Mouse (Mus musculus) MEL (cell line): ENCODE measurements around the gene Bbs9. TPM values are rescaled to one million over a fixed set of nuclear protein-coding genes. Genes with fewer than 3 reads are reported as not detected.
A peak's percentile ranks its signal among the peaks of the same experiment; 100 is the strongest.

Experiments used
- DNase-seq: peaks from one replicate; pipeline ENCODE4 v3.0.0; 2011; ENCODE audit warnings: low read depth, low spot score
- H3K27ac ChIP-seq: 2 replicates; pipeline ENCODE4 v1.5.1; 2012; ENCODE audit warnings: low read depth, mild to moderate bottlenecking, control low read depth, low read length, moderate library complexity; ENCODE audit not compliant: control insufficient read depth
- H3K27me3 ChIP-seq, 2 experiments: fragments of 150-350 bp in 1 of 2; sonication (generic) in 1 of 2; 2 replicates each; pipeline ENCODE4 v1.6.1; 2012; ENCODE audit warnings: low read length in 2 of 2, mild to moderate bottlenecking in 2 of 2, improper control_type of control experiment in 1 of 2, moderate library complexity in 1 of 2; ENCODE audit not compliant: insufficient read depth in 2 of 2, control insufficient read depth in 1 of 2
- H3K36me3 ChIP-seq, 2 experiments: 2 replicates each; pipeline ENCODE4 v1.6.1; 2012 to 2014; ENCODE audit warnings: low read length in 2 of 2, improper control_type of control experiment in 1 of 2, inconsistent platforms in 1 of 2, mild to moderate bottlenecking in 1 of 2; ENCODE audit not compliant: insufficient read depth in 2 of 2, control insufficient read depth in 1 of 2
- H3K4me1 ChIP-seq, 2 experiments: fragments of 150-350 bp in 1 of 2; sonication (generic) in 1 of 2; 2 replicates each; pipeline ENCODE4 v1.6.1; 2012; ENCODE audit warnings: low read length in 2 of 2, improper control_type of control experiment in 1 of 2, mild to moderate bottlenecking in 1 of 2; ENCODE audit not compliant: insufficient read depth in 2 of 2, control insufficient read depth in 1 of 2
- H3K4me3 ChIP-seq, 2 experiments: fragments of 150-350 bp in 1 of 2; sonication (generic) in 1 of 2; 2 replicates each; pipeline ENCODE4 v1.5.1; 2012; ENCODE audit warnings: low read depth in 2 of 2, low read length in 2 of 2, mild to moderate bottlenecking in 2 of 2, moderate library complexity in 2 of 2, control low read depth in 1 of 2, improper control_type of control experiment in 1 of 2; ENCODE audit not compliant: control insufficient read depth in 1 of 2, insufficient read depth in 1 of 2
- H3K79me2 ChIP-seq: 2 replicates; pipeline ENCODE4 v1.6.1; 2012; ENCODE audit warnings: mild to moderate bottlenecking, low read length, moderate library complexity; ENCODE audit not compliant: control insufficient read depth, poor library complexity, insufficient read depth
- H3K9ac ChIP-seq: 2 replicates; pipeline ENCODE4 v1.6.1; 2012; ENCODE audit warnings: low read depth, mild to moderate bottlenecking, control low read depth, low read length, moderate library complexity; ENCODE audit not compliant: control insufficient read depth, poor library complexity, severe bottlenecking
- H3K9me3 ChIP-seq: fragments of 150-350 bp; sonication (generic); replicated peaks from 2 replicates; pipeline ENCODE4 v1.6.1; 2012; ENCODE audit warnings: mild to moderate bottlenecking, low read length, improper control_type of control experiment, moderate library complexity; ENCODE audit not compliant: insufficient read depth
- BHLHE40 ChIP-seq: IDR thresholded peaks from 2 replicates; pipeline ENCODE4 v1.6.1; 2012; ENCODE audit warnings: low read depth, mild to moderate bottlenecking, inconsistent platforms, low read length, improper control_type of control experiment, borderline replicate concordance
- CTCF ChIP-seq, 3 experiments: IDR thresholded peaks in 2 of 3; conservative IDR thresholded peaks in 1 of 3; 2 replicates each; pipeline ENCODE4 v1.5.1; 2011 to 2012; ENCODE audit warnings: low read length in 3 of 3, low read depth in 2 of 3, mild to moderate bottlenecking in 2 of 3, improper control_type of control experiment in 1 of 3, inconsistent platforms in 1 of 3, mixed read lengths in 1 of 3, moderate library complexity in 1 of 3; ENCODE audit not compliant: control insufficient read depth in 1 of 3, insufficient read depth in 1 of 3, poor library complexity in 1 of 3, severe bottlenecking in 1 of 3
- E2F4 ChIP-seq: IDR thresholded peaks from 2 replicates; pipeline ENCODE4 v1.6.1; 2011; ENCODE audit warnings: low read depth, low read length, improper control_type of control experiment, borderline replicate concordance
- ELF1 ChIP-seq: IDR thresholded peaks from 2 replicates; pipeline ENCODE4 v1.6.1; 2014; ENCODE audit warnings: low read depth, mild to moderate bottlenecking, inconsistent platforms, low read length, improper control_type of control experiment, moderate library complexity
- MAFK ChIP-seq: IDR thresholded peaks from 2 replicates; pipeline ENCODE4 v1.6.1; 2011; ENCODE audit warnings: low read depth, mild to moderate bottlenecking, low read length, improper control_type of control experiment, borderline replicate concordance
- MAX ChIP-seq: IDR thresholded peaks from 2 replicates; pipeline ENCODE4 v1.6.1; 2011; ENCODE audit warnings: low read length, improper control_type of control experiment
- MXI1 ChIP-seq: IDR thresholded peaks from 2 replicates; pipeline ENCODE4 v1.6.1; 2011; ENCODE audit warnings: mild to moderate bottlenecking, low read depth, low read length, improper control_type of control experiment
- MYB ChIP-seq: IDR thresholded peaks from 2 replicates; pipeline ENCODE4 v1.6.1; 2011; ENCODE audit warnings: mild to moderate bottlenecking, low read depth, low read length, improper control_type of control experiment
- NELFE ChIP-seq: IDR thresholded peaks from 2 replicates; pipeline ENCODE4 v1.6.1; 2011; ENCODE audit warnings: low read depth, low read length, improper control_type of control experiment
- NRF1 ChIP-seq: IDR thresholded peaks from 2 replicates; pipeline ENCODE4 v1.6.1; 2014; ENCODE audit warnings: low read depth, mild to moderate bottlenecking, inconsistent platforms, low read length, improper control_type of control experiment, moderate library complexity; ENCODE audit not compliant: poor library complexity, insufficient read depth, severe bottlenecking
- POLR2AphosphoS2 ChIP-seq: IDR thresholded peaks from 2 replicates; pipeline ENCODE4 v1.6.1; 2011; ENCODE audit warnings: low read length, improper control_type of control experiment
- POLR2AphosphoS5 ChIP-seq: IDR thresholded peaks from 2 replicates; pipeline ENCODE4 v1.6.1; 2012; ENCODE audit warnings: low read depth, borderline replicate concordance, mild to moderate bottlenecking, inconsistent platforms, low read length, moderate library complexity, mixed read lengths
- RCOR1 ChIP-seq: IDR thresholded peaks from 2 replicates; pipeline ENCODE4 v1.6.1; 2012; ENCODE audit warnings: low read depth, mild to moderate bottlenecking, inconsistent platforms, low read length, improper control_type of control experiment
- SIN3A ChIP-seq: IDR thresholded peaks from 2 replicates; pipeline ENCODE4 v1.6.1; 2012; ENCODE audit warnings: low read length, improper control_type of control experiment, inconsistent platforms
- TCF12 ChIP-seq: IDR thresholded peaks from 2 replicates; pipeline ENCODE4 v1.6.1; 2014; ENCODE audit warnings: low read depth, mild to moderate bottlenecking, inconsistent platforms, low read length, improper control_type of control experiment, moderate library complexity
- UBTF ChIP-seq: IDR thresholded peaks from 2 replicates; pipeline ENCODE4 v1.6.1; 2012; ENCODE audit warnings: low read depth, mild to moderate bottlenecking, inconsistent platforms, low read length, improper control_type of control experiment, moderate library complexity, borderline replicate concordance; ENCODE audit not compliant: insufficient read depth
- USF2 ChIP-seq, 2 experiments: IDR thresholded peaks; 2 replicates each; pipeline ENCODE4 v1.6.1; 2011 to 2012; ENCODE audit warnings: improper control_type of control experiment in 2 of 2, low read length in 2 of 2, borderline replicate concordance in 1 of 2, inconsistent platforms in 1 of 2, low read depth in 1 of 2, mild to moderate bottlenecking in 1 of 2; ENCODE audit not compliant: insufficient read depth in 1 of 2
- ZC3H11A ChIP-seq: IDR thresholded peaks from 2 replicates; pipeline ENCODE4 v1.6.1; 2012; ENCODE audit warnings: low read depth, mild to moderate bottlenecking, inconsistent platforms, low read length, improper control_type of control experiment
- polyA plus RNA-seq, 2 experiments: library from polyadenylated mRNA; stranded (reverse) in 1 of 2; unstranded in 1 of 2; fragments of >175 nt in 1 of 2; fragments of >200 nt in 1 of 2; gene quantifications; 2 replicates each; pipeline versions ENCODE4 v1.2.1 to v1.2.4; 2012; ENCODE audit warnings: low replicate concordance in 2 of 2, low read depth in 1 of 2; ENCODE audit not compliant: insufficient read length in 2 of 2, insufficient read depth in 1 of 2, missing spikeins in 1 of 2
- total RNA-seq: library from RNA; depleted of rRNA; stranded (reverse); fragments of 300-350 nt; gene quantifications from 2 replicates; pipeline ENCODE4 v1.2.3, GENCODE M21; 2012

Gene Bbs9
- total and polyA plus RNA-seq, 3 experiments = 18.5 to 19.5 TPM; not detected in 1

GRCm38 (mm10) chr9:22483866-22484561 is 8.5 kb downstream of the Bbs9 start:
- Histone ChIP-seq H3K9me3 (no peaks in the 10 kb centered on the region), H3K4me1 (peaks cover 0 to 8% of the 10 kb centered on the region in 2 experiments; a peak in 1 of 4 replicates), H3K9ac (no peak overlapping the region), H3K36me3 (no peaks in the 10 kb centered on the region; a peak in 1 of 4 replicates), H3K4me3 (no peak overlapping the region), H3K79me2 (no peaks in the 10 kb centered on the region), H3K27me3 (no peaks in the 10 kb centered on the region), H3K27ac (no peak overlapping the region)
- DNase-seq = no peak
- no peak for TF ChIP-seq USF2 (IDR thresholded peaks at IDR 0.05; ENCODE audit: borderline replicate concordance in 1 of 2, insufficient read depth in 1 of 2, low read depth in 1 of 2, low read length in 2 of 2)
- TF ChIP-seq NRF1 = no peak
- TF ChIP-seq POLR2AphosphoS5 = no peak
- no peak for TF ChIP-seq ZC3H11A
- no peak for TF ChIP-seq NELFE
- no peak for TF ChIP-seq MYB
- TF ChIP-seq UBTF = no peak
- TF ChIP-seq TCF12 = no peak
- no peak for TF ChIP-seq MXI1
- TF ChIP-seq SIN3A = no peak
- no peak for TF ChIP-seq BHLHE40
- no peak for TF ChIP-seq POLR2AphosphoS2
- TF ChIP-seq E2F4 = no peak
- TF ChIP-seq RCOR1 = no peak
- no peak for TF ChIP-seq ELF1
- TF ChIP-seq CTCF (IDR thresholded peaks at IDR 0.05 in 2 of 3, conservative IDR thresholded peaks at IDR 0.05 in 1 of 3; ENCODE audit: control insufficient read depth in 1 of 3, insufficient read depth in 1 of 3, low read depth in 2 of 3, low read length in 3 of 3, poor library complexity in 1 of 3, severe bottlenecking in 1 of 3) = no peak
- no peak for TF ChIP-seq MAX
- TF ChIP-seq MAFK = no peak
- TF ChIP-seq, all 39 proteins: peak for 0

- H3K4me1 ChIP-seq = peaks cover 0 to 8% of the 10 kb centered on the region in 2 experiments; a peak in 1 of 4 replicates
- H3K79me2 ChIP-seq = no peaks in the 10 kb centered on the region
- H3K4me3 ChIP-seq = no peak overlapping the region
- H3K36me3 ChIP-seq = no peaks in the 10 kb centered on the region; a peak in 1 of 4 replicates
- DNase-seq = no peak
- H3K9ac ChIP-seq = no peak overlapping the region
- H3K27ac ChIP-seq = no peak overlapping the region
- TF ChIP-seq ZC3H11A (0 out of 2 replicates have a peak, but pooled peaks have one; percentile 4), POLR2AphosphoS5 (no peak)
- no peaks in the 10 kb centered on the region for H3K9me3 ChIP-seq
- H3K27me3 ChIP-seq = no peaks in the 10 kb centered on the region
Measured at GRCm38 (mm10) chr9:22484562-22485308, 9.2 kb downstream of the Bbs9 start.
